Mouse (Mus musculus): ENCODE data around the gene Vmn1r81. TPM values are rescaled to one million over a fixed set of nuclear protein-coding genes. Genes with fewer than 3 reads are reported as not detected.

Vmn1r81 gene
- 0.02 TPM in 1 of 2 replicates, not detected in the other for total RNA-seq (2015)
- not detected in 2 replicates for total RNA-seq (2017)

GRCm38 (mm10) chr7:12268169-12268568 is at the start of gene Vmn1r81:
Vmn1r81 (minus strand) TSS chr7:12268269.
- no peak for ATAC-seq (replicated peaks; ENCODE audit: poor library complexity)

- ATAC-seq (replicated peaks; ENCODE audit: poor library complexity) = no peak
These were observed 32.1 kb upstream of the Vmn1r81 start, which contains the start of gene Vmn1r82 for GRCm38 (mm10) chr7:12300130-12300529. Vmn1r82 (plus strand) TSS chr7:12300430.

- no peak for ATAC-seq (replicated peaks; ENCODE audit: poor library complexity)
These were observed 63.9 kb downstream of the Vmn1r81 start for GRCm38 (mm10) chr7:12204141-12204540.

Other genes starting within 250 kb of the Vmn1r81 start
- not detected in 2 replicates for gene Vmn1r77, start 231.5 kb downstream of the Vmn1r81 start, total RNA-seq (2015)
- gene Vmn1r77, start 231.5 kb downstream of the Vmn1r81 start, total RNA-seq (2017) = not detected in 2 replicates
- not detected in 2 replicates for gene Vmn1r78, start 118.0 kb downstream of the Vmn1r81 start, total RNA-seq (2015)
- gene Vmn1r78, start 118.0 kb downstream of the Vmn1r81 start, total RNA-seq (2017) = not detected in 2 replicates
- not detected in 2 replicates for gene Vmn1r79, start 97.0 kb downstream of the Vmn1r81 start, total RNA-seq (2015)
- not detected in 2 replicates for gene Vmn1r79, start 97.0 kb downstream of the Vmn1r81 start, total RNA-seq (2017)
- gene Vmn1r80, start 79.0 kb downstream of the Vmn1r81 start, total RNA-seq (2015) = not detected in 2 replicates
- gene Vmn1r80, start 79.0 kb downstream of the Vmn1r81 start, total RNA-seq (2017) = not detected in 2 replicates
- not detected in 2 replicates for gene Vmn1r82, start 32.2 kb upstream of the Vmn1r81 start, total RNA-seq (2015)
- not detected in 2 replicates for gene Vmn1r82, start 32.2 kb upstream of the Vmn1r81 start, total RNA-seq (2017)
- gene Vmn1r83, start 61.2 kb upstream of the Vmn1r81 start, total RNA-seq (2015) = not detected in 2 replicates
- not detected in 2 replicates for gene Vmn1r83, start 61.2 kb upstream of the Vmn1r81 start, total RNA-seq (2017)
- not detected in 2 replicates for gene Vmn1r84, start 101.0 kb upstream of the Vmn1r81 start, total RNA-seq (2015)
- gene Vmn1r84, start 101.0 kb upstream of the Vmn1r81 start, total RNA-seq (2017) = not detected in 2 replicates
- gene Zfp551, start 154.5 kb upstream of the Vmn1r81 start, total RNA-seq (2015) = 0.44 and 0.57 TPM in 2 replicates
- 1.9 and 2.0 TPM in 2 replicates for gene Zfp551, start 154.5 kb upstream of the Vmn1r81 start, total RNA-seq (2017)
- 11.2 and 12.3 TPM in 2 replicates for gene Zfp606, start 210.0 kb upstream of the Vmn1r81 start, total RNA-seq (2015)
- gene Zfp606, start 210.0 kb upstream of the Vmn1r81 start, total RNA-seq (2017) = 9.4 and 11.7 TPM in 2 replicates
- not detected in 2 replicates for gene 2900092C05Rik, start 244.2 kb upstream of the Vmn1r81 start, total RNA-seq (2015)
- gene 2900092C05Rik, start 244.2 kb upstream of the Vmn1r81 start, total RNA-seq (2017) = not detected in 2 replicates

Measured in megakaryocyte progenitor cell, adult 5-6 weeks (primary cell).